Mouse (Mus musculus): ENCODE measurements around the gene Cnn3. TPM values are rescaled to one million over a fixed set of nuclear protein-coding genes. Genes with fewer than 3 reads are reported as not detected.

Cnn3 gene
- polyA plus RNA-seq, 1 experiment from 2014 or later, result 645 TPM

DNA sequence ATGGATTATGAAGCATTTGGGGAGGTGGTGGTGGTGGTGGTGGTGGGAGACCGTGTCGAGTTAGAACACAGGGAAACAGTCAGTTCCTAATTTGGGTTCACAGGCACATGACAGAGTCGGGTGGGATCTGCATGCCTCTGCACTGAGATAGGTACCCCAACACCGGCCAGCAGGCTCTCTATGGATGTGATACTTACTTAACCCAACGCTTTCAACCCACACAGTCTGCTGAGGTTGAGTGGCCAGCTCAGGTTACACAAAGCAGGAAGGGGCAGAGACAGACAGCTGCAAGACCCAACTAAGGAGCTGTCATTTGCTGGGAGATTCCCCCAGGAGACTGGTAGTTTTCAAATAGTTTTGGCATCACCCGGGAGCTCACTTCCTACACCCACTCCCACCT lies 55.3 kb downstream of the Cnn3 start:
- Histone ChIP-seq H3K4me1 (peaks cover 36% of the 10 kb centered on the region), H3K4me2 (replicated peaks) (no peak overlapping the region), H3K9me3 (no peaks in the 10 kb centered on the region), H3K4me3 (no peak overlapping the region), H3K9ac (replicated peaks) (no peak overlapping the region), H3K36me3 (no peaks in the 10 kb centered on the region), H3K27me3 (no peaks in the 10 kb centered on the region), H3K27ac (replicated peaks) (peak overlapping the region; percentile 69)
- 53% methylated on average over 6 of the region's 6 CpGs for WGBS
- ATAC-seq (replicated peaks), result no peak

DNA sequence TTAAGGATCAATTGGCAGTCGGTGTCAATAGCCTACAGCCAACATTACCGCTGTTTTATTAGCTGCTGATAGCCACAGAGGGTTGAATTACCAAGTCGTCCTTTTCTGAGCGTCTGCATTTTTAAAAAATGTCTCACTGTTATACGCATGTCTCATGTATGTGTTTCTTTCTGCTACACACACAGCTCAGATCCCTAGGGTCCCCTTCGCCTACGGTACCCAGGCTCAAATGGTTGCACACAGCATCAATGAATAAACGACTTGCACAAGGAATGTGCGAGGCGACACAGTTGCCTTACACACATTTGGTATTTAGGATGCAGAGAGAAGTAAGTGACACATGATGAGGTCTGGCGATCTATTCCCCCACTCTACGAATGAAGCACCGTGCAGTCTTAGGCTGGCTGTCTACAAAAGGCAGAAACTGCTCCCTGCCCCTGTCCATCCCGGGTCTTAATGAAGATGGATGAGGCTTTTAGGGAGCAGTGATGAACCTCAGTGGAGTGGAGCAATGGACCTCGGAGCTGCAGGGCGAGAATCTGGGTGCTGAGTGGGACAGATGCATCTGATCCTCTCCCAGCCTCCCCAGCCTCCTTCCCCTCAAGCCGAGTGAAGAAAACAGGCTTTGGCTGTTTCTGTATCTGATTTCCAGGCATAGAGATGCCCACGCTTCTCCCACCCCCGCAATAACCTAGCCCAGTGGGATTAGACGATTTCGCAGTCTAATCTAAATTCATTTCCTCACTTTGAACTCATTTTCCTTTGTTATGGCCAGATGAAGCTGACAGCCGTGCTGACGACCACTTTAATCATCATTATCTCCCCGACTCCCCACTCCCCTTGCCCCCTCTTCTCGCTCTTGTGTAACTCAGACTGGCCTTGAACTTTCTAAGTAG lies 57.2 kb downstream of the Cnn3 start:
- no peak overlapping the region for H3K4me2 ChIP-seq (replicated peaks)
- no peak for ATAC-seq (replicated peaks)

DNA sequence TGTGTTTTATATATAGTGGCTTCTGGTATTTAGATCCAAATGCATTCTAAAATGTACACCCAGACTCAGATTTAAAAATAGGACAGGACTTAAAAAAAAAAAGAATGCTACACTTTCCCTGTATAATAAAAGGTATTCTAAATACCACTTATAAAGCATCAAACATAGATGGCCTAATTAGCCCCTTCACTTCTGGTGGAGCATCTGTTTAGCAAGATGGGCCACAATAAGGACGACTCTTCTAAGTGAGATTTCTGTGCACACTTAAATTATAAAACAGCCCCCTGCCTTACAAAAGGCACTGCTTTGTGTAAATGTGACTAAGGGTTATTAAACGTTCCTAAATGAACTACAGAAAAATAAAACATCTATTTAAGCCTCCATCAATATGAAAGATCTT lies 58.9 kb downstream of the Cnn3 start:
- Histone ChIP-seq H3K36me3 (no peaks in the 10 kb centered on the region), H3K4me1 (peaks cover 45% of the 10 kb centered on the region), H3K27me3 (no peaks in the 10 kb centered on the region), H3K4me2 (replicated peaks) (no peak overlapping the region), H3K27ac (replicated peaks) (peak overlapping the region; percentile 59; the same call in 1 of the 2 replicates), H3K9ac (replicated peaks) (no peak overlapping the region), H3K9me3 (no peaks in the 10 kb centered on the region), H3K4me3 (no peak overlapping the region)
- WGBS, result 22% methylated on average over 2 of the region's 2 CpGs
- ATAC-seq (replicated peaks), result no peak

More for the DNA sequence above, 57.2 kb downstream of the Cnn3 start:
- Histone ChIP-seq H3K4me1 (peaks cover 36% of the 10 kb centered on the region), H3K9me3 (no peaks in the 10 kb centered on the region), H3K9ac (replicated peaks) (no peak overlapping the region), H3K4me3 (no peak overlapping the region), H3K27ac (replicated peaks) (peak overlapping the region; percentile 16), H3K36me3 (no peaks in the 10 kb centered on the region), H3K27me3 (no peaks in the 10 kb centered on the region)
- 54% methylated on average over 25 of the region's 25 CpGs for WGBS

DNA sequence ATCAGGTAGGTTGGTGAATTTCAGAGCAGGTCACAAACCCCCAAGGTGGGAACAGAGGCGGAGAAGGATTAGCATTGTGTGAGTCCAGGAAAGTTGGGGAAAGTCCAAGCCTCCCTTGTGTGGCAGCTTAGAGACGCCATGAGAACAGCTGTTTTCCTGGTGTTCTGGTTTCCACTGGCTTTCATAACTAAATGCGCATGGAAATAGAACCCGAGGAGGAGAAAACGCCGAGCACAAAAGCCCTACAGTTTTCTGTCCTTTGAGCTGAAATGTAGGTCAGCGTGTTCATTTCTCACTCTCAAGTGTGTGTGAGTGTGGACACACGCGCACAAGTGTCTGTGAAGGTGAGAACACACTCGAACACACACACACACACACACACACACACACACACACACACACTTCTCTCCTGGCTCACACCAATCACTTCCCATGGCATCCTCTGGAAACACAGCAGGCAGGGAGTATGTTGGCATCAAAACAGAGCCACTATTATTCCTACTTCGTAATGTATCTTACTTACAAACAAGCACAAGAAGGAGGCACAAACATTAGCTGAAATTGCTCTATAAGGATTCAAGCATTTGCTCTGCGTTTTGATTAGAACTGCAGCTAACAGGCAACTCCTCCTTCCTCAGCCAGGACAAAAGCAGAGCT lies 63.3 kb downstream of the Cnn3 start:
- Histone ChIP-seq H3K36me3 (no peaks in the 10 kb centered on the region), H3K4me2 (replicated peaks) (0 out of 2 replicates have a peak overlapping the region, but pooled peaks have one; percentile 7), H3K9me3 (no peaks in the 10 kb centered on the region), H3K27me3 (no peaks in the 10 kb centered on the region), H3K4me1 (peaks cover 28% of the 10 kb centered on the region), H3K27ac (replicated peaks) (peak overlapping the region; percentile 7), H3K4me3 (no peak overlapping the region), H3K9ac (replicated peaks) (no peak overlapping the region)
- ATAC-seq (replicated peaks), result peak; percentile 36
- WGBS, result 26% methylated on average over 12 of the region's 12 CpGs

DNA sequence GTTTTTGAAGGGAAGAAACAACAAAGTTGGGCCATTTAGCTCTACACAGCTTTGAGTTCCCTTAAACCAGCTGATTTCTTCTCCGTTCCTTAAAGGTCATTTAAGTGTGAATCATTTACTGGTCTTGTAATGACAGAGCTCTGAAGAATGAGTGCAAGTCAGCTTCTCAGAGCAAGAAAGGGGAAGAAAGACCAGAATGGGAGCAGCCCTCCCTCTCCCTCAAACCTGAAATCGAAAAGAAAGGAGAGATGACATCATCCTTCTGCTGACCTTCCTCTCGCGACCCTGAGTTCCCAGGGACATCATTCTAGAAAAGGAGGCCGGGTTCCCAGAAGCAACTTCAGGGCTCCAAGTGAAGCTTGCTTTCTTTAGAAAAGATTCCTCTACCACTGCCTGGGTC lies 64.6 kb downstream of the Cnn3 start:
- 28% methylated on average over 5 of the region's 5 CpGs for WGBS
- Histone ChIP-seq H3K9me3 (no peaks in the 10 kb centered on the region), H3K4me2 (replicated peaks) (no peak overlapping the region), H3K9ac (replicated peaks) (no peak overlapping the region), H3K27ac (replicated peaks) (no peak overlapping the region), H3K4me1 (peaks cover 20% of the 10 kb centered on the region), H3K4me3 (no peak overlapping the region), H3K27me3 (no peaks in the 10 kb centered on the region), H3K36me3 (no peaks in the 10 kb centered on the region)
- ATAC-seq (replicated peaks), result no peak

DNA sequence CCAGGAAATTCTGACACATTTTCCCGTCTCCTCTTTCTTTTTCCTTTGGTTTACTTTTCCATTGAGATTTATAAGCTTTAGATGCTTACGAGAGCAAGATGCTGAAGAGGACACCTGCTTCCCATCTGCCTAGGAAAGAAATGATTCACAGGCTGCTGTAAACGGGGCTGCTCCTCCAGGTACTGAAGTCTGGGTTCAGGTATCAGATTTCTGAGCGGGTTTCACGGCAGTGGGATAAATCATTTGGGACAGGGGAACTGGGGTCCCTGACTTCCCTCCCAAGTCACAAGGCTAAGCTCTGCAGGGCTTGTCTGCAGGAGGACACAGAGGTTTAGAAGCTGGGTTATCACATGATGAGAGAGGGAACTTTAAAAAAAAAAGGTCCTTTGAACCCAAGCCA lies 65.7 kb downstream of the Cnn3 start:
- H3K36me3 ChIP-seq, result no peaks in the 10 kb centered on the region
- WGBS, result 77% methylated on average over 5 of the region's 5 CpGs
- no peak overlapping the region for H3K4me2 ChIP-seq (replicated peaks)
- no peak overlapping the region for H3K4me3 ChIP-seq
- H3K9me3 ChIP-seq, result no peaks in the 10 kb centered on the region
- no peaks in the 10 kb centered on the region for H3K27me3 ChIP-seq
- no peak overlapping the region for H3K9ac ChIP-seq (replicated peaks)
- H3K27ac ChIP-seq (replicated peaks), result no peak overlapping the region
- peaks cover 20% of the 10 kb centered on the region for H3K4me1 ChIP-seq
- ATAC-seq (replicated peaks), result no peak

DNA sequence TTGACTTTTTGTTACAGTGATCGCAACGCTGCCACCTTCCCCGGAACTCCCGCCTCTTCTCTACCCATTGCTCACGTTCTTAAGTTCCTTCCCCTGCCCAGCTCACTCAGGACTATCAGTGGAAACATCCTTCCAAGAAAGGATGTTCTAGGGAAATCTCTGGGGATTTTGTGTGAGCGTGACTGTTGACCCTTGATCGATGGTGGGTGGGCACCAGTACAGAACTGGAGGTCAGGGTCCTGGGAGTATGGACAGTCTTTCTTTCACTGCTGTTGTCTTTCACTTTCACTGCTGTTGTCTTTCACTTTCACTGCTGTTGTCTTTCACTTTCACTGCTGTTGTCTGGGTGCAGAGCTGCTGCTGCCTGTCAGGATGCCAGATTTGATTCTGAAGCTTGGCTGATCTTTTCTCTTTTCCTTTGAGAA lies 67.7 kb downstream of the Cnn3 start:
- H3K9ac ChIP-seq (replicated peaks), result no peak overlapping the region
- no peaks in the 10 kb centered on the region for H3K9me3 ChIP-seq
- no peak for ATAC-seq (replicated peaks)
- H3K4me3 ChIP-seq, result no peak overlapping the region
- H3K27me3 ChIP-seq, result no peaks in the 10 kb centered on the region
- no peak overlapping the region for H3K27ac ChIP-seq (replicated peaks)
- no peak overlapping the region for H3K4me2 ChIP-seq (replicated peaks)
- peaks cover 17% of the 10 kb centered on the region for H3K4me1 ChIP-seq
- H3K36me3 ChIP-seq, result no peaks in the 10 kb centered on the region
- WGBS, result 76% methylated on average over 7 of the region's 7 CpGs

GRCm38 (mm10) chr3:121500225-121500624 lies 73.9 kb downstream of the Cnn3 start:
- 58% methylated on average over 10 of the region's 10 CpGs for WGBS
- Histone ChIP-seq H3K4me2 (replicated peaks) (no peak overlapping the region), H3K36me3 (no peaks in the 10 kb centered on the region), H3K27ac (replicated peaks) (no peak overlapping the region), H3K9me3 (no peaks in the 10 kb centered on the region), H3K4me1 (no peaks in the 10 kb centered on the region), H3K4me3 (no peak overlapping the region), H3K9ac (replicated peaks) (no peak overlapping the region), H3K27me3 (no peaks in the 10 kb centered on the region)
- ATAC-seq (replicated peaks), result no peak

DNA sequence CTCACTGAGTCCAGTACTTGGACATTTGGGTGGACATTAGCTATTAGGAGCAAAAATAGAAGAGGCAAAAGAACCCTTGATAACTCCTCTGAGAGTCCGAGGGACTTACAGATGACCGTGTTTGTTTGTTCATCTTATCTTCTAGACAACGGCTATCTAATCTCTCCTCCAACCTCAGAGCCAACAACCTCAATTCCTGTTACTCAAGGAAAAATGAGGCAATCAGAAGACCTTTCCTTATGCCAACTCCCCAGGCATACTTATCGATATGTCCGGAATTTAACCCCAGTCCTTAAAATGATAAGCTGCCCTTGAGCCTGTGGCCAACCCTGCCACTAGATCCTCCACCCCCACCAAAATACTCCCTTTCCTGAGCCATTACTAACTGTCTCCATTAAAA lies 74.4 kb downstream of the Cnn3 start:
- 93% methylated on average over 5 of the region's 5 CpGs for WGBS
- no peaks in the 10 kb centered on the region for H3K9me3 ChIP-seq
- H3K4me2 ChIP-seq (replicated peaks), result no peak overlapping the region
- H3K4me3 ChIP-seq, result no peak overlapping the region
- no peaks in the 10 kb centered on the region for H3K36me3 ChIP-seq
- H3K4me1 ChIP-seq, result no peaks in the 10 kb centered on the region
- no peak overlapping the region for H3K9ac ChIP-seq (replicated peaks)
- no peak overlapping the region for H3K27ac ChIP-seq (replicated peaks)
- no peak for ATAC-seq (replicated peaks)
- H3K27me3 ChIP-seq, result no peaks in the 10 kb centered on the region

DNA sequence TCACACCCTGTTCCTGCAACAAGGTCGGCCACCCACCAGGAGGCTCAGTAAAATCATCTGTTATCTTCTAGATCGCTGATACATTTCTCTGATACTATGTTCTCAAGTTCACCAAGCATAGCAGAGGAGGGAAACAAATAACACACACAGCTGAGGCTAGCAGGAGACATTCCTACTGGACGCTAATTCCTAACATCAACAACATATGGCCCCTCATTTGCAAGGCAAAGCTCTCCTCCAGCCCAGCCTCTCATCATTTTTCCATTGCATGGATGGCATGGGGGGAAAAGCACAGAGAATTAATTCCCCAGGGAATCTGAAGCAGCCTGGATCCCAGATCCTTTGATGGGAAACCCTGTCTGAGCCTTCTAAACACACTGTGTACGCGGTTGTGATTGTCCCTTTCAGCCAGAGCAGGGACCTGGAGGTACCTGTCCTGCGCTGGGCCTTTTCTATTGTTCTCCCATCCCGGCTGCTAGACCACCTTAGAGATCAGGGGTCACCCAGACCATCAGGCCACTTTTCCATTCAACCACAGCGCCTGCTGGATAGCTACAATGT lies 78.7 kb downstream of the Cnn3 start:
- Histone ChIP-seq H3K9me3 (no peaks in the 10 kb centered on the region), H3K27me3 (no peaks in the 10 kb centered on the region), H3K9ac (replicated peaks) (no peak overlapping the region), H3K4me1 (no peaks in the 10 kb centered on the region), H3K27ac (replicated peaks) (no peak overlapping the region), H3K36me3 (no peaks in the 10 kb centered on the region), H3K4me2 (replicated peaks) (no peak overlapping the region), H3K4me3 (no peak overlapping the region)
- WGBS, result 68% methylated on average over 8 of the region's 8 CpGs
- ATAC-seq (replicated peaks), result peak; percentile 63

- no peak overlapping the region for H3K4me3 ChIP-seq
- no peak overlapping the region for H3K27ac ChIP-seq (replicated peaks)
- WGBS, result 82% methylated on average over 8 of the region's 8 CpGs
- H3K9ac ChIP-seq (replicated peaks), result no peak overlapping the region
- ATAC-seq (replicated peaks), result no peak
- H3K36me3 ChIP-seq, result no peaks in the 10 kb centered on the region
- H3K9me3 ChIP-seq, result no peaks in the 10 kb centered on the region
- no peaks in the 10 kb centered on the region for H3K27me3 ChIP-seq
- no peak overlapping the region for H3K4me2 ChIP-seq (replicated peaks)
- H3K4me1 ChIP-seq, result no peaks in the 10 kb centered on the region
These were observed 79.9 kb downstream of the Cnn3 start for GRCm38 (mm10) chr3:121506175-121506574.

DNA sequence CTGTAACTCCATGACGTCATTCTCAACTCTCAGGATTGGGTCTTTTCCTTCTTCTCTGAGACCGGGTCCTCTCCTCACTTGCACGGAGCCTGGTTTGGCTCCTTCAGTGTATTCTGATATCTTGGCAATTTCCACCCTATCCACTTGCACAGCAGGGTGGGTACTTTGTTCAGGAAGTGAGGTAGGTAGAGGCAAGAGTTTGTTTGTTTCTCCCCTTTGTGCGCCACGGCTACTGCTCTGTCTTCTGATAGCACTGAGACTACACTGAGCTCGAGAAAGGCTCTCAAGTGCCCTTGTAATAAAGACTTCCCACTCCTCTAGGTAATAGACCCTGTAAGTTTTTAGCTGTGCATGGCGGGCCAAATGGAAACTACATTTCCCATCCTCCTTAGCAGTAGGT lies 80.5 kb downstream of the Cnn3 start:
- WGBS, result 89% methylated on average over 7 of the region's 7 CpGs
- no peaks in the 10 kb centered on the region for H3K36me3 ChIP-seq

More for the DNA sequence above, 80.5 kb downstream of the Cnn3 start:
- H3K4me3 ChIP-seq, result no peak overlapping the region
- no peak overlapping the region for H3K4me2 ChIP-seq (replicated peaks)
- H3K27me3 ChIP-seq, result no peaks in the 10 kb centered on the region
- H3K9ac ChIP-seq (replicated peaks), result no peak overlapping the region
- no peak overlapping the region for H3K27ac ChIP-seq (replicated peaks)
- no peaks in the 10 kb centered on the region for H3K4me1 ChIP-seq
- no peak for ATAC-seq (replicated peaks)
- no peaks in the 10 kb centered on the region for H3K9me3 ChIP-seq
